Mouse (Mus musculus): ENCODE measurements at regions not wholly inside any gene's neighbourhood (a gene's known extent, or its start where the extent isn't known, plus 50 kb on each side); places are given as distances from the start of the nearest gene placed in this dataset.

DNA sequence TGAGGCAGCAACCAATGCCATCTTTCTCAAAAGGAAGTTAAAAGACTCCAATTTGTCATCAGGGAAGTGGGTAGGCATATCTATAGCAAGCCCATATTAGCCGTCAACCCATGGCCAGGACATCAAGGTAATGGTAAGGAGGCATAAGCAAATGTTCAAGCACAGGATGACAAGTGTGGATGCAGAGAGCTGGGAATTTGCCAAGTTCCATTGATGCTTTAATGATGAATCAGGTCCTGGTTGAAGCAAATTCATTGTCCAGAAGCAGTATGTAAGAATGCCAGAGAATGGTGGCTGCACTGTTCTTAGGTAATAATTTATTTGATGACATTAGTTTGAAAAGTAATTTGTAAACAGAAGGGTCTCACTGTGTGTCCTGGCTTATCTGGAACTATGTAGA, 734.8 kb downstream of the Inhba start:
- Histone ChIP-seq H3K4me2 (ENCODE audit: low read depth, low read length) (no peak overlapping the region), H3K9me3 (replicated peaks; ENCODE audit: control insufficient read depth, low read length) (no peaks in the 10 kb centered on the region), H3K27me3 (ENCODE audit: control insufficient read depth, insufficient read depth, low read length) (no peaks in the 10 kb centered on the region), H3K9ac (replicated peaks; ENCODE audit: low read depth, low read length) (no peak overlapping the region), H3K4me1 (ENCODE audit: control insufficient read depth, insufficient read depth) (no peaks in the 10 kb centered on the region), H3K36me3 (replicated peaks; ENCODE audit: control insufficient read depth, insufficient read depth, low read length) (no peaks in the 10 kb centered on the region), H3K27ac (ENCODE audit: low read depth) (no peak overlapping the region), H3K4me3 (ENCODE audit: low read depth, low read length) (no peak overlapping the region)
- TF ChIP-seq CTCF (IDR thresholded peaks at IDR 0.05; ENCODE audit: low read depth) (no peak), EP300 (IDR thresholded peaks at IDR 0.05; ENCODE audit: low read depth) (no peak)
- ATAC-seq (ENCODE audit: insufficient read depth, low read depth) (no peak), DNase-seq (ENCODE audit: low spot score) (no peak)
- 74% methylated on average over 1 of the region's 1 CpGs for WGBS

DNA sequence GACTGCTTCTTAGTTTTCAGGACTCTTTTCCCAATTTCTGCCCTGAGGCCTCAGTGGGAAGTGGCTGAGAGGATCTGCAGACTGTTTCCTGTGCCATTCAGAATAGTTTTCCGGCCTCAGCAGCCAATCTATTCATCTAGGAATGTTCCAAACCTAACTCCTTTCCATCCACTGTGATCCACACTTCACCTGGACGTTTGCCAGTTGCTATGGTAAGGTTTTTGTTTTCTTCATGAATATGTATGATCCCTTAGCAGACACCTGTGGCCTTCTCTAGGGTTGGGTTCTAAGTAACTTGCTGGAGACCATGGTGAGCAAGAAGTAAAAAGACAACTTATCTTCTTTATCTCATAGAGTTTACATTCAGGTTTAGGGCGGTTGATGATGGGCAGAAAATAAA, 744.6 kb downstream of the Inhba start:
- Histone ChIP-seq H3K4me1 (ENCODE audit: control insufficient read depth, insufficient read depth) (no peaks in the 10 kb centered on the region), H3K9ac (replicated peaks; ENCODE audit: low read depth, low read length) (no peak overlapping the region), H3K4me2 (ENCODE audit: low read depth, low read length) (no peak overlapping the region), H3K4me3 (ENCODE audit: low read depth, low read length) (no peak overlapping the region), H3K27ac (ENCODE audit: low read depth) (no peak overlapping the region), H3K36me3 (replicated peaks; ENCODE audit: control insufficient read depth, insufficient read depth, low read length) (no peaks in the 10 kb centered on the region), H3K27me3 (ENCODE audit: control insufficient read depth, insufficient read depth, low read length) (no peaks in the 10 kb centered on the region), H3K9me3 (replicated peaks; ENCODE audit: control insufficient read depth, low read length) (no peaks in the 10 kb centered on the region)
- 53% methylated on average over 3 of the region's 3 CpGs for WGBS
- DNase-seq (ENCODE audit: low spot score), result no peak
- TF ChIP-seq CTCF (IDR thresholded peaks at IDR 0.05; ENCODE audit: low read depth), result no peak
- no peak for TF ChIP-seq EP300 (IDR thresholded peaks at IDR 0.05; ENCODE audit: low read depth)
- no peak for ATAC-seq (ENCODE audit: insufficient read depth, low read depth)

- ATAC-seq (ENCODE audit: insufficient read depth, low read depth) (no peak), DNase-seq (ENCODE audit: low spot score) (no peak)
- Histone ChIP-seq H3K4me2 (ENCODE audit: low read depth, low read length) (no peak overlapping the region), H3K36me3 (replicated peaks; ENCODE audit: control insufficient read depth, insufficient read depth, low read length) (no peaks in the 10 kb centered on the region), H3K9me3 (replicated peaks; ENCODE audit: control insufficient read depth, low read length) (no peaks in the 10 kb centered on the region), H3K9ac (replicated peaks; ENCODE audit: low read depth, low read length) (no peak overlapping the region), H3K4me1 (ENCODE audit: control insufficient read depth, insufficient read depth) (no peaks in the 10 kb centered on the region), H3K27me3 (ENCODE audit: control insufficient read depth, insufficient read depth, low read length) (no peaks in the 10 kb centered on the region), H3K27ac (ENCODE audit: low read depth) (no peak overlapping the region), H3K4me3 (ENCODE audit: low read depth, low read length) (no peak overlapping the region)
- TF ChIP-seq CTCF (IDR thresholded peaks at IDR 0.05; ENCODE audit: low read depth), result no peak
- no peak for TF ChIP-seq EP300 (IDR thresholded peaks at IDR 0.05; ENCODE audit: low read depth)
Measured at GRCm38 (mm10) chr13:16760045-16760444, 748.4 kb downstream of the Inhba start.

DNA sequence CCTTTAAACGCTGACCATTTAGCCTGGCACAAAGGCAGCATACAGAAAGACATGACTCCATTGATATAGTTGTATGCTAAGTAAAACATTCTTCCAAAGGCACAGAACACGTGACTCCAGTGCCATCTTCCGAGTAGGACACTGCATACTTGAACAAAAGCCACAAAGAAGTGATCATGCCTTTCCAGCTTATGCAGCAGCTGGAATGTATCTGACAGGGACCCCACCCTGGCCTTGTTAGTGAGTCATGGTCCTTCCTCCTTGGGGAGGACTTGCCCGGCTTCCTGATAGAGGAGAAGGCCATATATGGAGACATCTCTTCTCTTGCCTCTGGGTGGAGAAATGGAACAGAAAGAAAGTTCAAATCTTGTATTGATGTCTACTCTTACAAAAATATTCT, 749.8 kb downstream of the Inhba start:
- no peak overlapping the region for H3K4me2 ChIP-seq (ENCODE audit: low read depth, low read length)
- no peaks in the 10 kb centered on the region for H3K9me3 ChIP-seq (replicated peaks; ENCODE audit: control insufficient read depth, low read length)
- no peak for TF ChIP-seq CTCF (IDR thresholded peaks at IDR 0.05; ENCODE audit: low read depth)
- no peak for TF ChIP-seq EP300 (IDR thresholded peaks at IDR 0.05; ENCODE audit: low read depth)
- no peaks in the 10 kb centered on the region for H3K36me3 ChIP-seq (replicated peaks; ENCODE audit: control insufficient read depth, insufficient read depth, low read length)
- no peak overlapping the region for H3K9ac ChIP-seq (replicated peaks; ENCODE audit: low read depth, low read length)
- peak; percentile 29 for DNase-seq (ENCODE audit: low spot score)
- no peaks in the 10 kb centered on the region for H3K27me3 ChIP-seq (ENCODE audit: control insufficient read depth, insufficient read depth, low read length)
- 56% methylated on average over 4 of the region's 4 CpGs for WGBS
- H3K4me3 ChIP-seq (ENCODE audit: low read depth, low read length), result no peak overlapping the region
- peak; percentile 55; the same call in 1 of the 2 replicates for ATAC-seq (ENCODE audit: insufficient read depth, low read depth)
- H3K4me1 ChIP-seq (ENCODE audit: control insufficient read depth, insufficient read depth), result no peaks in the 10 kb centered on the region
- H3K27ac ChIP-seq (ENCODE audit: low read depth), result no peak overlapping the region

DNA sequence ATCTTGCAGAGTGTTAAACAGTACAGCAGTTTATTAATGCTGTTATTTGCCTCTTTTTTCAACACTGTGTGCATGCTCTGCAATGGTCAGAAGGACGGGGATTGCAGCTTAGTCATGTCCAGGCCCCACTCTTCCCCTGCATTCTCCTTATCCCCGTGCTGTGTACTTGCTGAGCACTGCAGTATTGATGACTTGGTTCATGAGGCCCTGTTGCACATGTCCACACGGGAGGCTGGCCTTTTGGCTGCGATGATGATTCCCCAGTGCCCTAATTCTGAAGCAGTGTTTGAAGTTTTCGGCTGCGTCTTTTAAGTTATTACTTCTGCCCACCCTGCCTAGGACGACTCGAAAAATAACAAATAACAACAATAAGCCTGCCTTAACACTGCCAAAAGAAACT, 750.7 kb downstream of the Inhba start:
- Histone ChIP-seq H3K4me1 (ENCODE audit: control insufficient read depth, insufficient read depth) (no peaks in the 10 kb centered on the region), H3K27ac (ENCODE audit: low read depth) (no peak overlapping the region), H3K9ac (replicated peaks; ENCODE audit: low read depth, low read length) (no peak overlapping the region), H3K4me2 (ENCODE audit: low read depth, low read length) (no peak overlapping the region), H3K4me3 (ENCODE audit: low read depth, low read length) (no peak overlapping the region), H3K9me3 (replicated peaks; ENCODE audit: control insufficient read depth, low read length) (no peaks in the 10 kb centered on the region), H3K36me3 (replicated peaks; ENCODE audit: control insufficient read depth, insufficient read depth, low read length) (no peaks in the 10 kb centered on the region), H3K27me3 (ENCODE audit: control insufficient read depth, insufficient read depth, low read length) (no peaks in the 10 kb centered on the region)
- DNase-seq (ENCODE audit: low spot score) (no peak), ATAC-seq (ENCODE audit: insufficient read depth, low read depth) (no peak)
- TF ChIP-seq EP300 (IDR thresholded peaks at IDR 0.05; ENCODE audit: low read depth) (no peak), CTCF (IDR thresholded peaks at IDR 0.05; ENCODE audit: low read depth) (no peak)
- WGBS, result 85% methylated on average over 8 of the region's 8 CpGs

DNA sequence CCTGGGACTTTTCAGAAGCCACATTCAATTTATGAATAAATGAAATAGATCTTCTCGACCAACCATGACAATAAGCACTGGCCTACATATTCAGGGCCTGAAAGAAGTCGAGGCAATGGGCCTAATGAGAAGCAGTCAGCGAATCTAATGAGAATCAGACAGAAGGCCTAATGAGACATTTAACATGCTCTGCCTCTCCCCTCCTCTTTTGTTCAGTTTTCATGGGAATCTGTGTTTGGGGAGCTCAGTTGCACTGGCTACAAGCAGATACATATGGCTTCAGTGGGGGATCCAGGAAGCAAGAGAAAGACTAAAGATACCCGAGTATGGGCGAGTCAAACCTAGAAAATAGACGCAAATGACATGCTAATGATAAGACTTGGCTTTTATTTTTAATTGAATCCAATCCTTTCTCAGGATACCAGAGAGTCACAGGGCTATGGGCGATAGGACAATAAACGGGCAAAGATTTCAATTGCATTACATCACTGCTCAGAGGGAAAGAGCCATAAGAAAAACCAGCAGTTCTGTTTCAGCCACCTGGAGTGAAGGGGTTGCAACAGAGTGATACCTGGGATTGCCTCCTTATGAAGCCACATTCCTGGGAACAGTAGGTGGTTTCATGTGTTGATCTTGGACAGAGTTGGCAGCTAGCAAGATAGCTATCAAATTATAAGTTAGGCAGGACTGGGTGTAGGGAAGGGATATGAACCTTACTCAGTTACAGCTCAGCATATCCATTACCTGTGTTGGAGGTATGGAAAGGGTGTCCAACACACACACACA, 751.3 kb downstream of the Inhba start:
- no peaks in the 10 kb centered on the region for H3K4me1 ChIP-seq (ENCODE audit: control insufficient read depth, insufficient read depth)
- no peaks in the 10 kb centered on the region for H3K36me3 ChIP-seq (replicated peaks; ENCODE audit: control insufficient read depth, insufficient read depth, low read length)
- 76% methylated on average over 8 of the region's 8 CpGs for WGBS
- H3K27ac ChIP-seq (ENCODE audit: low read depth), result no peak overlapping the region
- no peaks in the 10 kb centered on the region for H3K27me3 ChIP-seq (ENCODE audit: control insufficient read depth, insufficient read depth, low read length)
- H3K9ac ChIP-seq (replicated peaks; ENCODE audit: low read depth, low read length), result no peak overlapping the region
- TF ChIP-seq EP300 (IDR thresholded peaks at IDR 0.05; ENCODE audit: low read depth) (no peak), CTCF (IDR thresholded peaks at IDR 0.05; ENCODE audit: low read depth) (no peak)
- no peak for DNase-seq (ENCODE audit: low spot score)
- H3K4me2 ChIP-seq (ENCODE audit: low read depth, low read length), result no peak overlapping the region
- no peak for ATAC-seq (ENCODE audit: insufficient read depth, low read depth)
- no peak overlapping the region for H3K4me3 ChIP-seq (ENCODE audit: low read depth, low read length)
- no peaks in the 10 kb centered on the region for H3K9me3 ChIP-seq (replicated peaks; ENCODE audit: control insufficient read depth, low read length)
